Mouse (Mus musculus): ENCODE data around the gene Ifi209. TPM values are rescaled to one million over a fixed set of nuclear protein-coding genes. Genes with fewer than 3 reads are reported as not detected.
"Not testable (repeated sequence)": the region's sequence is repeated elsewhere in the genome, so short reads cannot be mapped to it uniquely, and the experiment has no call there.

Gene Ifi209
- polyA plus RNA-seq, 1 experiment from 2014 or later, result 0.14 TPM

- H3K4me3 ChIP-seq (ENCODE audit: low read length), result no peak overlapping the region
- H3K27me3 ChIP-seq (ENCODE audit: control insufficient read depth, insufficient read depth, low read length), result no peaks in the 10 kb centered on the region
- H3K9ac ChIP-seq (ENCODE audit: low read depth, low read length), result no peak overlapping the region
- no peaks in the 10 kb centered on the region for H3K9me3 ChIP-seq (ENCODE audit: control insufficient read depth, low read length)
- WGBS, result 58% methylated on average over 4 of the region's 4 CpGs
- H3K4me1 ChIP-seq (ENCODE audit: control insufficient read depth, insufficient read depth, low read length), result no peaks in the 10 kb centered on the region
- H3K36me3 ChIP-seq (ENCODE audit: control insufficient read depth, insufficient read depth, low read length), result no peaks in the 10 kb centered on the region
- H3K4me2 ChIP-seq (replicated peaks; ENCODE audit: low read depth, low read length), result no peak overlapping the region
- no peak overlapping the region for H3K27ac ChIP-seq (ENCODE audit: low read depth, low read length)
- no peak for ATAC-seq (ENCODE audit: low FRiP score, low TSS enrichment)
These were observed 27.3 kb downstream of the Ifi209 start for GRCm38 (mm10) chr1:173657973-173658372.

GRCm38 (mm10) chr1:173673458-173674097, 42.9 kb downstream of the Ifi209 start, which contains the start of gene Ifi208:
TSS of gene Ifi208 (plus strand) at chr1:173673675.
- not testable (repeated sequence) for H3K4me2 ChIP-seq (replicated peaks; ENCODE audit: low read depth, low read length); H3K36me3 ChIP-seq (ENCODE audit: control insufficient read depth, insufficient read depth, low read length); H3K4me3 ChIP-seq (ENCODE audit: low read length); ATAC-seq (ENCODE audit: low FRiP score, low TSS enrichment); H3K27ac ChIP-seq (ENCODE audit: low read depth, low read length); H3K4me1 ChIP-seq (ENCODE audit: control insufficient read depth, insufficient read depth, low read length); H3K9me3 ChIP-seq (ENCODE audit: control insufficient read depth, low read length); H3K9ac ChIP-seq (ENCODE audit: low read depth, low read length); H3K27me3 ChIP-seq (ENCODE audit: control insufficient read depth, insufficient read depth, low read length)
- WGBS, result 33% methylated on average over 3 of the region's 3 CpGs

GRCm38 (mm10) chr1:173678605-173679004, 47.9 kb downstream of the Ifi209 start:
- 71% methylated on average over 1 of the region's 1 CpGs for WGBS
- not testable (repeated sequence) for H3K36me3 ChIP-seq (ENCODE audit: control insufficient read depth, insufficient read depth, low read length); H3K4me2 ChIP-seq (replicated peaks; ENCODE audit: low read depth, low read length); H3K4me3 ChIP-seq (ENCODE audit: low read length); H3K27me3 ChIP-seq (ENCODE audit: control insufficient read depth, insufficient read depth, low read length); H3K4me1 ChIP-seq (ENCODE audit: control insufficient read depth, insufficient read depth, low read length); H3K9me3 ChIP-seq (ENCODE audit: control insufficient read depth, low read length); H3K9ac ChIP-seq (ENCODE audit: low read depth, low read length); H3K27ac ChIP-seq (ENCODE audit: low read depth, low read length); ATAC-seq (ENCODE audit: low FRiP score, low TSS enrichment)

GRCm38 (mm10) chr1:173694270-173694669, 63.6 kb downstream of the Ifi209 start:
- no peak for ATAC-seq (ENCODE audit: low FRiP score, low TSS enrichment)
- H3K27me3 ChIP-seq (ENCODE audit: control insufficient read depth, insufficient read depth, low read length), result no peaks in the 10 kb centered on the region
- WGBS, result 91% methylated on average over 1 of the region's 1 CpGs
- no peaks in the 10 kb centered on the region for H3K4me1 ChIP-seq (ENCODE audit: control insufficient read depth, insufficient read depth, low read length)
- H3K27ac ChIP-seq (ENCODE audit: low read depth, low read length), result no peak overlapping the region
- H3K9me3 ChIP-seq (ENCODE audit: control insufficient read depth, low read length), result no peaks in the 10 kb centered on the region
- no peak overlapping the region for H3K9ac ChIP-seq (ENCODE audit: low read depth, low read length)
- no peaks in the 10 kb centered on the region for H3K36me3 ChIP-seq (ENCODE audit: control insufficient read depth, insufficient read depth, low read length)
- H3K4me3 ChIP-seq (ENCODE audit: low read length), result no peak overlapping the region
- H3K4me2 ChIP-seq (replicated peaks; ENCODE audit: low read depth, low read length), result no peak overlapping the region

Small RNAs within 50 kb of the gene (microRNA-seq; reads per million reads assigned to microRNA genes)
- gene Gm44339, result not detected

Other genes with a start within 250 kb of the Ifi209 start
- 0.09 and 0.19 TPM in 2 replicates for gene Ifi206, start 139.9 kb upstream of the Ifi209 start, polyA plus RNA-seq (2014; fragmentation: Nextera tagmentation; extraction: Ambion mirVana)
- not detected in 2 replicates for gene Ifi214, start 95.0 kb upstream of the Ifi209 start, polyA plus RNA-seq (2014; fragmentation: Nextera tagmentation; extraction: Ambion mirVana)
- not detected in 2 replicates for gene Ifi213, start 31.6 kb upstream of the Ifi209 start, polyA plus RNA-seq (2014; fragmentation: Nextera tagmentation; extraction: Ambion mirVana)
- 0.07 TPM in 1 of 2 replicates, not detected in the other for gene Ifi208, start 42.8 kb downstream of the Ifi209 start, polyA plus RNA-seq (2014; fragmentation: Nextera tagmentation; extraction: Ambion mirVana)
- 0.34 and 1.2 TPM in 2 replicates for gene Ifi207, start 110.8 kb downstream of the Ifi209 start, polyA plus RNA-seq (2014; fragmentation: Nextera tagmentation; extraction: Ambion mirVana)
- 0.93 and 1.7 TPM in 2 replicates for gene Ifi204, start 136.0 kb downstream of the Ifi209 start, polyA plus RNA-seq (2014; fragmentation: Nextera tagmentation; extraction: Ambion mirVana)

Data from kidney, embryonic 14.5 days (tissue).